Mouse (Mus musculus): ENCODE measurements around the gene Manf. TPM values are rescaled to one million over a fixed set of nuclear protein-coding genes. Genes with fewer than 3 reads are reported as not detected.
A peak's percentile ranks its signal among the peaks of the same experiment; 100 is the strongest.

The Manf gene
- polyA plus RNA-seq, 1 experiment from 2014 or later, result 290 TPM

GRCm38 (mm10) chr9:106892552-106892875 lies 735 bp upstream of the Manf start:
- WGBS, result 1% methylated on average over 9 of the region's 9 CpGs
- H3K9me3 ChIP-seq (replicated peaks), result no peaks in the 10 kb centered on the region
- H3K4me3 ChIP-seq, result peak overlapping the region; percentile 96
- no peaks in the 10 kb centered on the region for H3K27me3 ChIP-seq (ENCODE audit: low read depth, poor library complexity, severe bottlenecking)
- peak overlapping the region; percentile 96 for H3K27ac ChIP-seq
- peaks cover 43% of the 10 kb centered on the region for H3K4me1 ChIP-seq
- DNase-seq (ENCODE audit: low spot score), result no peak
- peaks cover 34% of the 10 kb centered on the region for H3K36me3 ChIP-seq

GRCm38 (mm10) chr9:106891341-106891741 lies 438 bp downstream of the Manf start:
- peaks cover 35% of the 10 kb centered on the region for H3K36me3 ChIP-seq
- under 1% methylated on average over 17 of the region's 17 CpGs for WGBS
- no peaks in the 10 kb centered on the region for H3K9me3 ChIP-seq (replicated peaks)
- H3K27me3 ChIP-seq (ENCODE audit: low read depth, poor library complexity, severe bottlenecking), result no peaks in the 10 kb centered on the region
- peak overlapping the region; percentile 96 for H3K27ac ChIP-seq
- H3K4me3 ChIP-seq, result peak overlapping the region; percentile 96
- DNase-seq (ENCODE audit: low spot score), result no peak
- H3K4me1 ChIP-seq, result peaks cover 47% of the 10 kb centered on the region

DNA sequence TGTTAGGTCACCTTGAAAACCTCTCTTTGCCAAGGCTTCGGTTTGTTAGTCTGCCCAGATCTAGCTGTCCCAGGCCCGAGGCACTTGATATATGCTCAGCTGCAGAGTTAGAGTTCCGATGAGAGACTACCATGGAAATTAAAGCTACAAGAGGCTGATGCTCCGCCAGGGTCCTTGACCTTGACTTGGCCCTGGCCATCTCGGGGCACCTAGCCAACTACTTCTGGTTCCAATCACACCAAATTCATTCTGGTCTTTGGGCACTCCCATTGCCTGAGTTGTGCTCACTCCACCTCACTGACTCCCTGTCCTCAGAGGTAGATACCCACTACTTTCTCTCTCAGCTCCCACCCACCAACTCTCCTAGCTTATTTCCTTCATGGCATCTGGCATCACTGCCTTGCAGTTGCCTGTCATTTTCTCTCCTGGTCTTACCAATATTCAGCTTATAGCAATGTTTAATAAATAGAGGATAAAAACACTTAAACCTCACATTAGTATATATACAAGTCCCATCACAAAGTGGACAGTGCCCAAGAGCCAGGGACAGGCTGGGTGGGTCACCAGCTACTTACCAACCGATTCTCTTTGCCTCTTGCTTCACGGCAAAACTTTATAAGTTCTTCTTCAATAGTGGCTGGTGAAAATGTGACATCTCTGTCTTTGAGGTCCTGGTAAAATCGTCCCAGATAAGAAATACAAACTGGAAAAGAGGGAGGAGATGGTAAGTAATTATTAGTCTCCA lies 1.1 kb downstream of the Manf start:
- H3K4me3 ChIP-seq, result peak overlapping the region; percentile 96
- peak overlapping the region; percentile 96; the same call in 1 of the 2 replicates for H3K27ac ChIP-seq
- H3K4me1 ChIP-seq, result peaks cover 51% of the 10 kb centered on the region
- H3K36me3 ChIP-seq, result peaks cover 37% of the 10 kb centered on the region
- 68% methylated on average over 8 of the region's 8 CpGs for WGBS
- H3K9me3 ChIP-seq (replicated peaks), result no peaks in the 10 kb centered on the region
- no peaks in the 10 kb centered on the region for H3K27me3 ChIP-seq (ENCODE audit: low read depth, poor library complexity, severe bottlenecking)
- no peak for DNase-seq (ENCODE audit: low spot score)

GRCm38 (mm10) chr9:106889321-106889720 lies 2.5 kb downstream of the Manf start:
- WGBS, result 89% methylated on average over 9 of the region's 9 CpGs
- Histone ChIP-seq H3K4me3 (peak overlapping the region; percentile 96; the same call in 1 of the 2 replicates), H3K27me3 (ENCODE audit: low read depth, poor library complexity, severe bottlenecking) (no peaks in the 10 kb centered on the region), H3K36me3 (peaks cover 50% of the 10 kb centered on the region), H3K27ac (no peak overlapping the region), H3K9me3 (replicated peaks) (no peaks in the 10 kb centered on the region), H3K4me1 (peaks cover 63% of the 10 kb centered on the region)
- DNase-seq (ENCODE audit: low spot score), result no peak

DNA sequence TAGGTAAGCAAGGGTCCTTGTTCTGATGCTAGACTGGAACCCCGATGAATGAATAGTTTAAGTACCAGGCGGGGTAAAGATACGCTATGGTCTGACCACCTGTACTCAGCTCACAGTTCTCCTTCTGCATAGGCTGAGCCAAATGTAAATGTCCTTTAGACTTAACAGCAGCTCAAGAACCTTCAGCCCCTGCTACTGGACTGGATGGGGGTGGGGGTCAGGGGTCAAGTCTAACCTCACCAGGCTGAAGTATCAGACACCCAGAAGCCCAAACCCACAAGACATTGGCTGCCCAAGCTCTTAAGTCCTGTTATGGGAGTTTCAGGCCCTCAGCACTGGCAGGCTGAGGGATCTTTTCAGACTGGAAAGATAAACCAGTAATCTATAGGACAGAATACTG lies 3.4 kb downstream of the Manf start:
- peaks cover 69% of the 10 kb centered on the region for H3K4me1 ChIP-seq
- WGBS, result 92% methylated on average over 3 of the region's 3 CpGs

GRCm38 (mm10) chr9:106886828-106887702 lies 4.7 kb downstream of the Manf start, which contains the start of gene Rbm15b:
TSS of gene Rbm15b (minus strand) at chr9:106887428.
- peaks cover 73% of the 10 kb centered on the region for H3K4me1 ChIP-seq
- peak; percentile 99 for DNase-seq (ENCODE audit: low spot score)
- H3K36me3 ChIP-seq, result peaks cover 71% of the 10 kb centered on the region
- WGBS, result 2% methylated on average over 101 of the region's 101 CpGs
- H3K9me3 ChIP-seq (replicated peaks), result no peaks in the 10 kb centered on the region
- no peaks in the 10 kb centered on the region for H3K27me3 ChIP-seq (ENCODE audit: low read depth, poor library complexity, severe bottlenecking)
- H3K27ac ChIP-seq, result peak within 1 kb of the TSS; percentile 99
- H3K4me3 ChIP-seq, result peak within 1 kb of the TSS; percentile 95

More for the DNA sequence above, 3.4 kb downstream of the Manf start:
- DNase-seq (ENCODE audit: low spot score), result no peak
- peak overlapping the region; percentile 1; the same call in 1 of the 2 replicates for H3K4me3 ChIP-seq
- H3K36me3 ChIP-seq, result peaks cover 58% of the 10 kb centered on the region
- H3K27ac ChIP-seq, result no peak overlapping the region
- no peaks in the 10 kb centered on the region for H3K9me3 ChIP-seq (replicated peaks)
- no peaks in the 10 kb centered on the region for H3K27me3 ChIP-seq (ENCODE audit: low read depth, poor library complexity, severe bottlenecking)

DNA sequence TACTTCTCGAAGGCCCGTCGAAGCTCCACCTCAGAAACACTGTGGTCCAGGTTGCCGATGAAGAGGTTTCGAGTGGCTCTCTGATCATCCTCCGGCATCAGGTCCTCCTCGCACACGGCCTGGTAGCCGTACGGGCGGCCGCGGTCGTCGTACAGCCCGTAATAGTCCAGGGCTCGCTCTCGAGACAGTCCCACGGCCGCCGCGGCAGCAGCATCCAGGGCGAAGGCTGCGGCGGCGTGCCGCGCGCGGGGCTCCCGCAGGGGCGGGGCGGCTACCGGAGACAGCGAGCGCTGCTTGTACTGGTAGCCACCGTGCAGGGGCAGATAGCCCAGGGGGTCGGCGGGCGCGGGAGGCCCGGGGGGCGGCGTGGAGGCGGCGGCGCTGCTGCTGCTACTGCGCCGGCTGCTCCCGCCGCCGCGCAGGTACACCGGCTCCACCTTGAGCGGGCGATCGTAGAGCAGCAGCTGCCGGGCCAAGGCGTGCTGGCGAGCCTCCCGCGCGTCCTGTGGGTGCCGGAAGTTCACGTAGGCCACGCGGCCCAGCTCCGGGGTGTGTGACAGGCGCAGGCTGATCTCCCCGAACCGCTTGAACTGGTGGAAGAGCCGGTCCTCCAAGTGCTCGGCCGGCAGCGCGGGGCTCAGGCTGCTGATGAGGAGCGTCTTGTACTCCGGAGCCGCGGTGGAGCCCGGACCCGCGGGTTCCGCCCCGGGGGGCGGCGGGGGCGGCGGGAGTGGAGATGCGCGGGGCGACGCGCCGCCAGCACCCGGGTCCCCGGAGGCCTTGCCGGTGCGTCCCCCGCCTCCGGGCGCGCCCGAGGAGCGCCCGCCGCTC lies 5.7 kb downstream of the Manf start:
- Histone ChIP-seq H3K27me3 (ENCODE audit: low read depth, poor library complexity, severe bottlenecking) (no peaks in the 10 kb centered on the region), H3K4me3 (peak overlapping the region; percentile 95), H3K36me3 (peaks cover 80% of the 10 kb centered on the region), H3K9me3 (replicated peaks) (no peaks in the 10 kb centered on the region), H3K4me1 (peaks cover 79% of the 10 kb centered on the region), H3K27ac (peak overlapping the region; percentile 99)
- peak; percentile 69 for DNase-seq (ENCODE audit: low spot score)
- WGBS, result under 1% methylated on average over 100 of the region's 107 CpGs

GRCm38 (mm10) chr9:106884996-106885900 lies 6.5 kb downstream of the Manf start:
- no peaks in the 10 kb centered on the region for H3K27me3 ChIP-seq (ENCODE audit: low read depth, poor library complexity, severe bottlenecking)
- H3K4me1 ChIP-seq, result peaks cover 70% of the 10 kb centered on the region

DNA sequence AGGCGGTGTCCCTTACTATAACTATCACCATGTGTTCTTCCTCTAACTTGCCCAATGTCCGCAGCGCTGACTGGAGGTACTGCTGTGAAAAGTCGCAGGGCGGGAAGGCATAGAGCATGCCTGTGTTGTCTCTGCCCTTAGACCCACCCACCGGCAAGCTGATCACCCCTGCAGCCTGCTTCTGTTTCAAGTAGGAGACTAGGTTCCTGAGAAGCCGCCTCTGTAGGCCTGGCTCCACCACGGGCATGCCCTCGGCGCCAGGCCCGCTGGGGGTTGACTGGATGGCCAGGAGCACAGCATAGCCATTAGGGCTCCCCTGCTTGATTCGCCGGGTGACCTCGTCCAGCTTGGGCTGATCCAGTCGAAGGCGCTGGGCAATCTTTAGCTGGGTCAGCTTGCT lies 7.5 kb downstream of the Manf start:
- Histone ChIP-seq H3K4me3 (peak overlapping the region; percentile 95), H3K4me1 (peaks cover 60% of the 10 kb centered on the region), H3K36me3 (peaks cover 81% of the 10 kb centered on the region), H3K9me3 (replicated peaks) (no peaks in the 10 kb centered on the region), H3K27me3 (ENCODE audit: low read depth, poor library complexity, severe bottlenecking) (no peaks in the 10 kb centered on the region), H3K27ac (0 out of 2 replicates have a peak overlapping the region, but pooled peaks have one; percentile 99)
- peak; percentile 56 for DNase-seq (ENCODE audit: low spot score)
- 47% methylated on average over 16 of the region's 16 CpGs for WGBS

More at GRCm38 (mm10) chr9:106884996-106885900, 6.5 kb downstream of the Manf start:
- peaks cover 81% of the 10 kb centered on the region for H3K36me3 ChIP-seq
- peak overlapping the region; percentile 99 for H3K27ac ChIP-seq
- WGBS, result 25% methylated on average over 44 of the region's 44 CpGs
- H3K9me3 ChIP-seq (replicated peaks), result no peaks in the 10 kb centered on the region
- peak overlapping the region; percentile 95 for H3K4me3 ChIP-seq
- DNase-seq (ENCODE audit: low spot score), result peak; percentile 66

DNA sequence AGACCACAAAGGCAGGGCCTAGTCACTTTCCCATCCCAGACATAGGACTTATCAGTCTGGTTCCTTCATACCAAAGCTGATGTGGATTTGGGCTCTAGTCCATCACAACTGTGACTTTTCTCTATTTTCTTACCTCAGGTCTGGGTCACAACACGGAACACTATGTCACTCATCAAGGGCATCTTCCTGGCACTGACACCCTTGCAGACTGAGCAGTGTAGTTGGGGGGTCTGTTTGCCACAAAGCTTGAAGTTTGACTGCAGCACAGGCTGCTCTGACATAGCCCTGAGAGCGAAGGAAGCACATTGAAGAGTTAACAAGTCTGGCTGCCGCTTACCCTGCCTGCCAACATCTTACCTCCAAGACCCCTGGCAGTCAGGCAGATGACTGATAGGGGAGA lies 8.7 kb downstream of the Manf start:
- Histone ChIP-seq H3K27ac (no peak overlapping the region), H3K9me3 (replicated peaks) (no peaks in the 10 kb centered on the region), H3K36me3 (peaks cover 81% of the 10 kb centered on the region), H3K27me3 (ENCODE audit: low read depth, poor library complexity, severe bottlenecking) (no peaks in the 10 kb centered on the region), H3K4me1 (peaks cover 49% of the 10 kb centered on the region), H3K4me3 (peak overlapping the region; percentile 27; the same call in 1 of the 2 replicates)
- no peak for DNase-seq (ENCODE audit: low spot score)
- whole genome bisulfite sequencing, result 92% methylated on average over 3 of the region's 3 CpGs

DNA sequence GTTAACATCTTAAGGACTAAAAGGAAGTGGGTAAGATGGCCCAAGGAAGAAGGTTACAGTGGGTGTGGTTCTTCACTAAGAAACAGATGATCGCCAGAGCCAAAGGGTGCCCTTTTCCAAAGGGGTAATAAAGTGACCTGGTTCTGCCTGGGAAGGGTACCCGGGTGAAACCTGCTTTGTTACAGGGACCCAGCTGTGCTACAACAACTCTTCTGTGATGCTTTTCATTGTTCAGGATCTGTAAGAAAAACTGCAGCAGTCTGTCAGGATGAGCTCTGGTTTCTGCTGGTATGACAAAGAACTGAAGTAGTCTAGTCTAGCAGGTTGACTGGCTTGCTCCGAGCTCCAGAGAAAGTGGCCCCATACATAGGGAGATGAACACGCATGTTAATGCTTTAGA lies 9.6 kb downstream of the Manf start:
- Histone ChIP-seq H3K4me1 (peaks cover 40% of the 10 kb centered on the region), H3K36me3 (peaks cover 83% of the 10 kb centered on the region), H3K27me3 (ENCODE audit: low read depth, poor library complexity, severe bottlenecking) (no peaks in the 10 kb centered on the region), H3K9me3 (replicated peaks) (no peaks in the 10 kb centered on the region), H3K27ac (no peak overlapping the region), H3K4me3 (no peak overlapping the region)
- WGBS, result 87% methylated on average over 4 of the region's 4 CpGs
- DNase-seq (ENCODE audit: low spot score), result no peak

All from limb, embryonic 10.5 days (tissue).